Mouse (Mus musculus): Measurements from ENCODE around the gene Eras.
"Not testable (repeated sequence)": the region's sequence is repeated elsewhere in the genome, so short reads cannot be mapped to it uniquely, and the experiment has no call there.

Eras gene

DNA sequence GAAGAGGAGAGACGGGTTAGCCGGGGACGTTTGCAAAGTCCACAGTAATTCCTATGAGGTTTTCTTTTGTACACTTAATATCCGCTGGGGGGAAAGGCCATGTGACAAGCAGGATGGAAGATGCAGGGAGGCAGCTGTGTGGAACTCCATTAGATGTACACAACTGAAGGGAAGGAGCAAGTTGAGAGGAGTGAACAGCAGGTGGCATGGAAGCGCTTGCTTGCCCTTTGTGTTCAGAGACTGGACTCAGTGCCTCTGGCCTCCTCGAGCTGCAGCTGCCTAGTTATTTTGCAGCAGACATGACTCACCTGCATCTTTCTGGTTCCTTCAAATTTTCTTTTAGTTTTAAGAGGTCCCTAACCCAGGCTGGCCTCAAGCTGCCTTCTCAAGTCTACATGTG, 17.9 kb downstream of the Eras start:
- no peak for DNase-seq (ENCODE audit: low spot score)

DNA sequence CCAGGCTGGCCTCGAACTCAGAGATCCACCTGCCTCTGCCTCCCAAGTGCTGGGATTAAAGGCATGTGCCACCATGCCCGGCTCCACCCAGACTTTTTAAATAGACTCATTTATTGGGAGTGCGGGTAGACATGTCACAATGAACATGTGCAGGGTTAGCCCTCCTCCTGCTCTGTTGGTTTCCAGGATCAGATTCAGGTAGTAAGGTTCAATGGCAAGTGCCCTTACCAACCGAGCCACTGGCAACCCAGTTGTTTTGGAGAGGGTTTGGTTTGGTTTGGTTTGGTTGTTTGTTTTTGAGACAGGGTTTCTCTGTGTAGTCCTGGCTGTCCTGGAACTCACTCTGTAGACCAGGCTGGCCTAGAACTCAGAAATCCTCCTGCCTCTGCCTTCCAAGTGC, 19.2 kb downstream of the Eras start, which contains the start of gene Gm10490:
Gene Gm10490, plus strand, starts transcription at position 301 of the 400 bp plus-strand sequence.
- DNase-seq (ENCODE audit: low spot score), result not testable (repeated sequence)

DNA sequence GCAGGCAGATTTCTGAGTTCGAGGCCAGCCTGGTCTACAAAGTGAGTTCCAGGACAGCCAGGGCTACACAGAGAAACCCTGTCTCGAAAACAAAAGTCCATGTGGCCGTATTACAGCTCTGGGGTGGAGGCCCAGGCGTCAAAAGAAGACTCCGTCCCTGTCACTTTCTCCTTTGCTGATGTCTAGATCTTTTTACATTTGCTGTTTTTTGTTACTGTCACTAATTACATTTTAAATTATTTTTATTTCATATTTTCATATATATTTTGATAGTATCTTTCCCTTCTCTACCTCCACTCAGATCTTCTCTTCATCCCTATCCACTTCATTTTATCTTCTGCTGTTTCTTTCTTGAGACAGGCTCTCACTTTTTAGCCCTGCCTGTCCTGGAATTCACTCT, 20.7 kb downstream of the Eras start, which contains the start of gene Gm10491:
Gene Gm10491, minus strand, starts transcription at position 101 of the 400 bp plus-strand sequence.
- no peak for DNase-seq (ENCODE audit: low spot score)

DNA sequence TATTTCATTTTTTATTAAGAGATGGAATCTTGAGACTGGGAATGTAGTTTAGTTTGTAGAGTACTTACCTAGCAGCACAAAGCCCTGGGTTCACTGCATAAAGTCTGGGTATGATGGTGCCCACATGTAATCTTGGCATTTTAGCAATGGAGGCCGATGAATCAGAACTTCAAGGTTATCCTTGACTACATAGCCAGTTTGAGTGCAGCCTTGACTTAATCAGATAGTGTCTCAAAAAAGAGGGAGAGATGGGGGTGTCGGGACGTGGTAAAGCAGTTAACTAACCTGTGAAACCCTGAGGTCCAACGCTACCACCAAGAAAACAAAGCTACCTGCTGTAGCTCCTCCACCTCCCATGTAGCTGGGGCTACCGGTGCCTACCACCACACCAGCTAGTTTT, 24.0 kb downstream of the Eras start:
- DNase-seq (ENCODE audit: low spot score), result no peak

DNA sequence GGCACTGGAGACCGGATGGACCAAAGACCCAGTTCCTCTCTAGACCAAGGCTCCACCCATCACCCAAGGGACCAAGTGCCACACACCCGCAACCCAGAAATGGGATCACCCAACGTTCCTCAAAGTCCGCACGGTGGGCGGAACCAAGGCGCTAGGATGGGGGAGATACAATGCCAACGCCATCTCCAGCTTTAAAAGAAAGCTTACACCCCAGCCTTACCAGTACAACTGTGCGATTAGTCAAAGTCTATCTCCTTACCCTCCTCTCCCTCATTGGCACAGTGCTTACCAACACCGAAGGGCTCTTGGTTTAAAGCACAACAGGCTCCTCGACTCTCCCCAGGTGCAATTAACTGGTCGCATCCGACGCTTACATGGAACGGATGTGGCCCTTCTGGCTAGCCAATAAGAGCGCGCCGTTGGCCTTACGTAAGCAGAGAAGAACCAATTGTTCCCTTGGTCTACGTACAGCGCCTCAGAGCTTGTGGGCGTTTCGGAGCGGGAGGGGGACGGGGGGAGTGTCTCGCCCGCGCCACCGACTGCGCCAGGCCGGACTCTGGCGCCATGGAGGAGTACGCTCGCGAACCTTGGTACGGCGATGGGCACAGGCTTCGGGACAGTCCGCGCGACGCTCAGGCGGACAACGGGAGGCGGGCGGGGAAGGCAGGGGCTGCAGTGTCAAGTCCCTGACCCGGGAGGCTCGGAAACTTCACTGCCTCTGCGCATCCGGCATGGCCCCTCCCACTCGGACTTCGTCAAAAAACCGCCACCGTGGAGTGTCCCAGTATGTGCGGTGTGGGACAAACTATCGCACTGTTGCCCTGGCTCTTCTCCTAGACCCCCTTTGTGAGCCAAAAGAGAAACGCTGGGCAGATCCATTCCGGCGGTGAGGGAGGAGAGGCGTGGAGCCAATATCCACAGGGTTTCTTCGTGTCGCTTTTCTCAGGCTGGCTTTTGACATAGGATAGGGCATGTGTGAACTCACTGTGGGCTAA, 29.2 kb downstream of the Eras start, which contains the start of the genes Pqbp1 and Timm17b:
Gene Pqbp1, minus strand, starts transcription at position 390 of the 995 bp plus-strand sequence.
Gene Timm17b, plus strand, starts transcription at position 478 of the 995 bp plus-strand sequence.
- DNase-seq (ENCODE audit: low spot score), result peak; percentile 37

DNA sequence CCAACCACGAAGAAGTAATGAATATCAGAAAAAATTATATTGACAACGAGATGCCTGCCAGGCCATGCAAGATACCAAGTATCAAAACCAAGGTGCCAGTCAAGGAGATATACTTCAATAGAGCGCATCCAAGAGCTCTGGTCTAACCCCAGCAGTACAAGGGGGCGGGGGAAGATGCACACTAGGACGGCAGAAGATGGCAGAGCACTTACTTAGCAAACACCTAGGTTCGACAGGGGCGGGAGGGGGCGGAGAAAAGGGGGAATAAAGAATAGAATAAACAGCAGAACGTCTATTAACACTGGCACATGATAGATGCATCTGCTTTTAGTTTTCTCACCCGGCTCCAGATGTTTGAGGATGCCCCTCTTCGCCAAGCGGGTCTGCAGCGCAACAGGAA, 30.2 kb downstream of the Eras start:
- DNase-seq (ENCODE audit: low spot score), result no peak

DNA sequence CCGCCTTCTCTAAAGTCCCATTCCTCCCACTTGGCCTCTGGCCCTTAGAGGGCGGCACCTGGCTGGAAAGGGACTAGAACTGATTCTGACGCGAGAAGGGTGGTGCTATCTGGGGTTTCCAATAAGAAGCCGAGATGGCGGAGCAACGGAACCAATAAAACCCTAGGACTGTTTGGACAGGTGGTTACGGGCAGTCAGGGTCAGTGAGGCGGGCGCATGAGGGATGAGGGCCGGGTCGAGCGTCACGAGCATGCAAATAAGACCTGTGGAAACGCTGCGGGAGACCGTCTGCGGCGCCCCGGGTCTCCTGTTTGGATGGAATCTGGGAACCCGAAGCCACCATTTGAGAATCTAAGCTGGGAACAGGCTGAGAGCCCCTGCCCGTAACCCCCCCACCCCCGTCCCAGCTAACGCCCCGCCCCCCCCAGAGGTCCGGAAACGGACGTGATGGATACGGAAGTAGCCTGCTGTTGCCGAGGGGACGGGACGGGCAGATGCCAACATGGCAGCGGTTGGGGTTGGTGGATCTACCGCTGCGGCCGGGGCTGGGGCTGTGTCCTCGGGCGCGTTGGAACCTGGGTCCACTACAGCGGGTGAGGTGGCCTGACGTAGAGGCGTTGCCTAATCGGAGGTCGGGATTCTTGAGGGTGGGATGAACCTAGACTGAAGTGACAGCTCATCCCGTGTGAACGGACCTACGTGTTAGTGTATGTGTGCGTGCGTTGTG, 44.4 kb downstream of the Eras start, which contains the start of gene Slc35a2:
Gene Slc35a2, plus strand, starts transcription at position 188 of the 727 bp plus-strand sequence.
- DNase-seq (ENCODE audit: low spot score), result peak; percentile 33

DNA sequence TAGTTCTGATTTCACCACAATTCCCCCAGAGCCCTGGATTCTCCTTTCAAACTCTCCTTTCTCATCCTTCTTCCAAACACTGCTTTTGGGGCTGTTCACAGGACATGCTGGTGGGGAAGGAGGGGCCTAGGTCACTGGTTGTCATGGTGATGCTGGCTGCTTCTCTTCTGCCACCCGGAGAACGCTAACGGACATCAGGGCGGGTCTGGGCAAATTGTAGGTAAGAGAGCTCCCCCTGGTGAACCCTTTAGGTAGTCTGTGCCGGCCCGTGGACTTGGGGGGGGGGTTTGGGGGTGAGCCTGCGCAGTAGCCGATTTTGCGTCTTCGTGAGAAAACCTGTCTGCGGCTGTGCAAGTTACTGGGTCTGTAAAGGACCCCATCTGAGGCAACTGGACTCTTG, 48.6 kb downstream of the Eras start:
- no peak for DNase-seq (ENCODE audit: low spot score)

DNA sequence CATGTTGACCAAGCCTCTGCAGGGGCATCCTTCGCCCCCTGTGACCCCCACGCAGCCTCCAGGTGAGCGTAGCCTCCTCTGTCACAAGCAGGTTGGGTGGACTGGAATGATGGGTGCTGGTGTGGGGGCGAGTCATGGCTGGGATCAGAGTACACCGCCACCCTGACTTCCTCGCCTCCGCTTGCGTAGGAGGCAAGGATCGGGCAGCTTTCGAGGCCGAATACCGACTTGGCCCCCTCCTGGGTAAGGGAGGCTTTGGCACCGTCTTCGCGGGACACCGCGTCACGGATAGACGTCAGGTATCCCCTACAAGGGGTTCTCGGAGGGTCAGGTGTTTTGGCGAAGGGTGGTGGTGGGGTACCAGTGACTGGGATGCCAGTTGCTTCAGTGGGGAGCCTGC, 49.9 kb downstream of the Eras start:
- DNase-seq (ENCODE audit: low spot score), result no peak

DNA sequence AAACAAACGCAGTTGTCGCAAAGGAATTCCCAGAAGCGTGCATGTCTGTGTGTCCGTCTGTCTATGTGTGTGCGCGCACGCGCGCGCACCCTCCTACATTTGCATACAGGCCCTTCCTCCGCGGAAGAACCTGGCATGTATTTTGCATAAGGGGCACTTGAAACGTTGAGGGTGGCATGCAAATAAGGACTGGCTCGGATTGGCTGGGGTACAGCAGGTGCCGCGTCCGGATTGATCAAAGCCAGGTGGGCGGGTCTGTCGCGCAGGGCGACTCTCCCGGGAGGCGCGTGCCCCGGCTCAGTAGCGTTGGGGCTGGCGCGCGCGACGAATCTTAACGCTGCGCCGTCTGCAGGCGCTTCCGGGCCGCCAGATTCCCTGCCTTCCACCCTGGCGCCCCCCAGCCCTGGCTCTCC, 50.4 kb downstream of the Eras start, which contains the start of gene Pim2:
Gene Pim2, plus strand, starts transcription at position 256 of the 413 bp plus-strand sequence.
- DNase-seq (ENCODE audit: low spot score), result no peak
